Mouse (Mus musculus): ENCODE measurements around the gene Prl2c5. TPM values are rescaled to one million over a fixed set of nuclear protein-coding genes. Genes with fewer than 3 reads are reported as not detected.
"Not testable (repeated sequence)": the region's sequence is repeated elsewhere in the genome, so short reads cannot be mapped to it uniquely, and the experiment has no call there.

The Prl2c5 gene
- not detected for total RNA-seq (2021)
- long read RNA-seq, experiment 1 = 0 reads
- long read RNA-seq, experiment 2 = 0 reads

DNA sequence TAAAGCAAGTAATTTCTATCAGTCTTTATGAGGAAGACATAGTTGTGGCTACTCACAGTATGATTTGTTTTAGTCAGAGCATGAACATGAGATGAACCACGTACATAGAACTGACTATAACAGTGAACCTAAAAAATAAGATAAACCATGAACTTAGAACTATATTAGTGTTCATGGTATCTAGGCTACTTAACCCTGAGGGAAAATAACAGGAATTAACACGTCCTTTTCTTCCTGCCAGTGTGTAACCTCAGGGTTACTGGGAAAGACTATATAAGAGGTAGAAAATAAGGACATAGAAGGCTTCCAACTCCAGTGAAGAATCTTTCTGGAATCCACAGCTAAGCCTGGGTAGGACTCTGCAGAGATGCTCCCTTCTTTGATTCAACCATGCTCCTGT lies at the start of gene Prl2c5:
TSS of gene Prl2c5 (plus strand) at position 301 of the 400 bp plus-strand sequence.
- DNase-seq; intact Hi-C loops (cut with DNase I): not testable (repeated sequence)

GRCm38 (mm10) chr13:13162777-13163485 lies 19.6 kb upstream of the Prl2c5 start:
- DNase-seq; intact Hi-C loops (cut with DNase I): not testable (repeated sequence)

DNA sequence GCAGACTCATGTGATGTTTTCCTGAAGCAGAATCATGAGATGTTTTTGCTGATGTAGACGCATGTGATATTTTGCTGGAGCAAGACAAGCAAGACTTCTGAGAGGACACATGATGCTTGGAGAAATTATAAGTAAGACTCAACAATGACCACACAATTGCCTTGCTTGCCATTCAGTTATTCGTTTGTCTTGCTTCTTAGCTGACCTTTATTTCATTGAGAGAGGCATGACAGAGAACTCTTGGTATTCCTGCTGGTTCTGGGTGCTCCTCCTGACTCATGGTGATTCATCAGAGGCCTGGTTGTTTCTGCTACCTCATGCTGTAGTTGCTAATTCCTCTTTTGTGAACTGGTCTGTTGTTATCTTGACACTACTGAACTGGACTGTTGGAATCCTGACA lies 13.9 kb upstream of the Prl2c5 start:
- DNase-seq; intact Hi-C loops (cut with DNase I): not testable (repeated sequence)

- intact Hi-C loops (cut with DNase I); DNase-seq: not testable (repeated sequence)
Measured at GRCm38 (mm10) chr13:13173616-13174136, 8.8 kb upstream of the Prl2c5 start.

DNA sequence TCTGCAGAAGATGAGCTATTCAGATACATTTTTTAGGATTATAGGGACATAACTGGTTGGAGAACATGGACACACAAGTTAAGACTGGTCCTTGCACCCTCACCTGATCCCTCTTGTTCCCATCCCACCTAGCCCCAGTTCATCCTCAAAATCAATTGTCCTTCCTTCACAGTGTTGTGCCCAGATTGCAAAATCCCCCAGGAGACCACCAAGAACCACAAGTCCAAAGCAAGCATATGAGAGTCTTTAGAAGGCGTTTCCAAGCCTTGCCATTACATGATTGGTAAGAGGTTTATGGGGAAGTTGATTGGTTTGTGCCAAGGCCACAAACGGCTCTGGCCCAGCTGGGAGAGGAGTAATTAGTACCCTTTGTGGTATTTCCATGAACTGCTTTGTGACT lies 6.8 kb upstream of the Prl2c5 start:
- DNase-seq; intact Hi-C loops (cut with DNase I): not testable (repeated sequence)

GRCm38 (mm10) chr13:13211168-13211567 lies 28.7 kb downstream of the Prl2c5 start:
- intact Hi-C loops (cut with DNase I) = not testable (repeated sequence)

DNA sequence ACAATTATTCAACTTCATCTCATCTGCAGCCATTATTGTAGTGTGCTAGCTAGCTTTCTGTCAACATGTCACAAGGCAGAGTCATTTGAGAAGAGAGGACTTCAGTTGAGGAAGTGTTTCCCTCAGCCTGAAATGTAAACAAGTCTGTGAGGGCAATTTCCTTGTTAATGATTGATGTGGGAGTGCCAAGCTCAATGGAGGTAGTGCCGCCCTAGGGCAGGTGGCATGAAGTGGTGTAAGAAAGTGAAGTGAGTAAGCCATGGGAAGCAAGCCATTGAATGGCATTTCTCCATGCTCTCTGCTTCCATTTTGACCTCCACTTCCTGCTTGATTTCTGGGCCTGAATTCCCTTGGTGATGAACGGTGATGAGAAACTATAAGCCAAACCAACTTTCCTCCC lies 33.8 kb downstream of the Prl2c5 start:
- intact Hi-C loops (cut with DNase I); DNase-seq: not testable (repeated sequence)

More at GRCm38 (mm10) chr13:13211168-13211567, 28.7 kb downstream of the Prl2c5 start:
- not testable (repeated sequence) for DNase-seq

- intact Hi-C loops (cut with DNase I) = loop anchor here (10.0 kb wide), 1 partner anchor 305 kb away; no protein-coding TSS in a partner anchor
- not testable (repeated sequence) for DNase-seq
Measured at GRCm38 (mm10) chr13:13220231-13220630, 37.7 kb downstream of the Prl2c5 start.

DNA sequence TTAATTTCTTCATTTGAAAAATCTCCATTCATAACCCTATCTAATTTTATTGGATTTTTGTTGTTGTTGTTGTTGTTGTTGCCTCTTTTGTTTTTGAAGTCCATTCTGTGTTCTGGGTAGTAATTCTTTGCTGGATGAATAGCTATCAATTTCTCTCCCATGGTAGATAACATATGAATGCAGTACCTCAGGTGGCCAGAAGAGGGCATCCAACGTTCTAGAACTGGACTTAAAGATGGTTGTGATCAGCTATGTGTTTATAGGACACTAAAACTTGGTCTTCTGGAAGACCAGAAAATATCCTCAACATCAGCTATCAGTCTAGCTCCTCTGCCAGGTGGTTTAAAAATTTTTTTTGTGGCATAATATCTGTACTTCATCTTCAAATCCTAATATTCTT lies 54.9 kb downstream of the Prl2c5 start:
- peak; percentile 42 to 72 for DNase-seq
- intact Hi-C loops (cut with DNase I) = not testable (repeated sequence)

Other genes starting within 250 kb of the Prl2c5 start
- not detected for gene Prl2c2, start 177.3 kb upstream of the Prl2c5 start, total RNA-seq (2021)
- gene Gpr137b, start 211.3 kb downstream of the Prl2c5 start, total RNA-seq (2021) = 1 to 10 TPM; 7.0 to 7.2 TPM

Measured in heart, postnatal 14 days (tissue).